In the genomic region with DNA sequence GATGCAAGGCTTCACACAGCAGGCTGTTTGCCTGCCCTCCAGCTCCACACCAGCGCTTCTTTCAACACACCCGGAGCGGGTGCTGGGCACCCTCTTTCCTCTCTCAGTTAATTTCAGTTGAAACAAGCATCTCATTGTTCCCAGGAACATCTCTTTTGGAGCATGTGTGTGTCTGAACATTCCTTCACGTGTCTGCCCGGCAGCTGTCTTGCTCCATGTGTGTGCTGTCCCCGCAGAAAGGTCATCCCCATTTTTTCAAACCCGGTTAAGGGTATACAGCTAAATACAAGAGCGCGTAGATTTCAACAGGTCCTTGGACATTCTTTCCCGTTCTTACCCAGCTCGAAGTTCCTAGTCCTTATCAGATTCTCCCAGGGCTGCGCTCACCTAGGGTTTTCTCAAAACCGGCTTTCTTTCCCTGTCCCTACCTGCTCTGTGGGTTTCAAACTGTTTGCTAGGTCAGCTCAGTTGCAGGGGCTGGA, we compare ENCODE assay signal across 9 mouse cellular contexts.
DNase-seq lines count a peak whose midpoint lies in the region; ATAC-seq and TF ChIP-seq lines count a peak whose summit lies in the region.
"Had no signal": no experiment of that assay in that cellular context is flagged by ENCODE, and none has a peak within 500 bp of the region (broad histone marks: within the 10 kb centered on the region; RNA-seq: fewer than 3 reads in every experiment).

No protein-coding gene starts in this region.

- no peak for ATAC-seq in forebrain, embryonic 16.5 days
- ATAC-seq in midbrain, embryonic 11.5 days (ENCODE audit: low FRiP score): peak; percentile 50; the same call in 1 of the 2 replicates
- ATAC-seq in limb, embryonic 13.5 days (ENCODE audit: low FRiP score, low read depth): 0 out of 2 replicates have a peak, but pooled peaks have one; percentile 60
- ATAC-seq in stomach, postnatal 0 days (ENCODE audit: low FRiP score, low TSS enrichment): peak; percentile 57; the same call in 1 of the 2 replicates

- peak; percentile 19 for DNase-seq in forebrain, embryonic 10.5 days (ENCODE audit: extremely low spot score, low spot score)
- peak; percentile 85 for DNase-seq in midbrain, embryonic 11.5 days (ENCODE audit: low spot score, missing footprints)
- DNase-seq in midbrain, embryonic 10.5 days (ENCODE audit: low spot score): no peak
- peak; percentile 18 for DNase-seq in stomach, postnatal 0 days (ENCODE audit: low spot score)
- DNase-seq in right cerebral cortex, adult 2 months (ENCODE audit: low spot score in 2 of 2): no peak
- no peak for DNase-seq in spleen, adult 12 weeks (ENCODE audit: low spot score)
- DNase-seq: kidney, postnatal 4 days had no signal

- H3K36me3 ChIP-seq in forebrain, embryonic 10.5 days (replicated peaks): no peaks in the 10 kb centered on the region
- H3K36me3 ChIP-seq in forebrain, embryonic 16.5 days (ENCODE audit: control insufficient read depth, insufficient read depth): no peaks in the 10 kb centered on the region
- no peaks in the 10 kb centered on the region for H3K36me3 ChIP-seq in midbrain, embryonic 11.5 days (ENCODE audit: control insufficient read depth, insufficient read depth, low read length)
- no peaks in the 10 kb centered on the region for H3K36me3 ChIP-seq in midbrain, embryonic 10.5 days
- H3K36me3 ChIP-seq in limb, embryonic 13.5 days: no peaks in the 10 kb centered on the region
- no peaks in the 10 kb centered on the region for H3K36me3 ChIP-seq in stomach, postnatal 0 days (ENCODE audit: control insufficient read depth, insufficient read depth, low read length)

- no peak for TF ChIP-seq CTCF in stomach, postnatal 0 days (IDR thresholded peaks at IDR 0.05; ENCODE audit: low read depth)

- H3K4me2 ChIP-seq in forebrain, embryonic 16.5 days (ENCODE audit: low read length): no peak overlapping the region
- no peak overlapping the region; the same call in 1 of the 2 replicates for H3K4me2 ChIP-seq in midbrain, embryonic 11.5 days
- no peak overlapping the region; the same call in 1 of the 2 replicates for H3K4me2 ChIP-seq in limb, embryonic 13.5 days (replicated peaks)
- H3K4me2 ChIP-seq in stomach, postnatal 0 days (replicated peaks; ENCODE audit: low read depth): no peak overlapping the region; the same call in 1 of the 2 replicates

- no peaks in the 10 kb centered on the region for H3K9me3 ChIP-seq in forebrain, embryonic 10.5 days
- H3K9me3 ChIP-seq in forebrain, embryonic 16.5 days (ENCODE audit: control insufficient read depth, low read length): no peaks in the 10 kb centered on the region
- H3K9me3 ChIP-seq in midbrain, embryonic 11.5 days (ENCODE audit: control insufficient read depth, low read length): no peaks in the 10 kb centered on the region
- H3K9me3 ChIP-seq in midbrain, embryonic 10.5 days (replicated peaks): no peaks in the 10 kb centered on the region
- no peaks in the 10 kb centered on the region for H3K9me3 ChIP-seq in limb, embryonic 13.5 days
- no peaks in the 10 kb centered on the region for H3K9me3 ChIP-seq in stomach, postnatal 0 days (ENCODE audit: control insufficient read depth, low read length)

- 0 out of 2 replicates have a peak overlapping the region, but pooled peaks have one; percentile 6 for H3K4me3 ChIP-seq in forebrain, embryonic 10.5 days
- H3K4me3 ChIP-seq in forebrain, embryonic 16.5 days (replicated peaks; ENCODE audit: low read length): no peak overlapping the region
- no peak overlapping the region for H3K4me3 ChIP-seq in midbrain, embryonic 11.5 days (ENCODE audit: low read depth, low read length)
- H3K4me3 ChIP-seq in midbrain, embryonic 10.5 days: no peak overlapping the region
- H3K4me3 ChIP-seq in limb, embryonic 13.5 days: no peak overlapping the region
- 0 out of 2 replicates have a peak overlapping the region, but pooled peaks have one; percentile 8 for H3K4me3 ChIP-seq in stomach, postnatal 0 days (ENCODE audit: low read depth, low read length)

- 21% methylated on average over 13 of the region's 13 CpGs for WGBS in forebrain, embryonic 10.5 days
- 20% methylated on average over 13 of the region's 13 CpGs for WGBS in forebrain, embryonic 16.5 days
- 18% methylated on average over 13 of the region's 13 CpGs for WGBS in midbrain, embryonic 11.5 days
- 22% methylated on average over 13 of the region's 13 CpGs for WGBS in midbrain, embryonic 10.5 days
- WGBS in limb, embryonic 13.5 days: 26% methylated on average over 13 of the region's 13 CpGs
- WGBS in stomach, postnatal 0 days: 20% methylated on average over 13 of the region's 13 CpGs

- H3K27ac ChIP-seq in forebrain, embryonic 10.5 days: 0 out of 2 replicates have a peak overlapping the region, but pooled peaks have one; percentile 40
- no peak overlapping the region for H3K27ac ChIP-seq in forebrain, embryonic 16.5 days (ENCODE audit: low read length)
- no peak overlapping the region for H3K27ac ChIP-seq in midbrain, embryonic 11.5 days (ENCODE audit: low read depth, low read length)
- no peak overlapping the region for H3K27ac ChIP-seq in midbrain, embryonic 10.5 days (replicated peaks)
- no peak overlapping the region for H3K27ac ChIP-seq in limb, embryonic 13.5 days
- no peak overlapping the region for H3K27ac ChIP-seq in stomach, postnatal 0 days (replicated peaks)

- H3K4me1 ChIP-seq in forebrain, embryonic 10.5 days: peaks cover 15% of the 10 kb centered on the region
- 0 out of 2 replicates have a peak, but pooled peaks cover 5% of the 10 kb centered on the region for H3K4me1 ChIP-seq in forebrain, embryonic 16.5 days (replicated peaks; ENCODE audit: control insufficient read depth, insufficient read depth, low read length)
- H3K4me1 ChIP-seq in midbrain, embryonic 11.5 days (ENCODE audit: control insufficient read depth, insufficient read depth, low read length): no peaks in the 10 kb centered on the region
- peaks cover 13% of the 10 kb centered on the region for H3K4me1 ChIP-seq in midbrain, embryonic 10.5 days
- H3K4me1 ChIP-seq in limb, embryonic 13.5 days: peaks cover 40% of the 10 kb centered on the region
- peaks cover 2% of the 10 kb centered on the region; the same call in 1 of the 2 replicates for H3K4me1 ChIP-seq in stomach, postnatal 0 days (replicated peaks; ENCODE audit: control insufficient read depth, insufficient read depth)

- H3K9ac ChIP-seq in forebrain, embryonic 16.5 days (replicated peaks; ENCODE audit: low read depth, low read length): no peak overlapping the region
- no peak overlapping the region for H3K9ac ChIP-seq in midbrain, embryonic 11.5 days (ENCODE audit: low read length)
- H3K9ac ChIP-seq in limb, embryonic 13.5 days: no peak overlapping the region
- H3K9ac ChIP-seq in stomach, postnatal 0 days (ENCODE audit: low read length): no peak overlapping the region

- no peaks in the 10 kb centered on the region for H3K27me3 ChIP-seq in forebrain, embryonic 10.5 days (ENCODE audit: poor library complexity, severe bottlenecking)
- no peaks in the 10 kb centered on the region for H3K27me3 ChIP-seq in forebrain, embryonic 16.5 days (replicated peaks; ENCODE audit: control insufficient read depth, insufficient read depth, low read length)
- no peaks in the 10 kb centered on the region for H3K27me3 ChIP-seq in midbrain, embryonic 11.5 days (ENCODE audit: control insufficient read depth, insufficient read depth, low read length)
- H3K27me3 ChIP-seq in midbrain, embryonic 10.5 days (ENCODE audit: low read depth, poor library complexity, severe bottlenecking): no peaks in the 10 kb centered on the region
- peaks cover 5% of the 10 kb centered on the region for H3K27me3 ChIP-seq in limb, embryonic 13.5 days
- no peaks in the 10 kb centered on the region for H3K27me3 ChIP-seq in stomach, postnatal 0 days (ENCODE audit: control insufficient read depth, insufficient read depth, low read length)

- no peak for TF ChIP-seq EP300 in stomach, postnatal 0 days (optimal IDR thresholded peaks at IDR 0.05)

Comparison
In these comparisons a context has a peak if more than half of its experiments do, and no peak if none do; other contexts are left out.
1. DNase-seq: peak in forebrain, embryonic 10.5 days (single experiment), midbrain, embryonic 11.5 days (single experiment) and stomach, postnatal 0 days (single experiment); none in midbrain, embryonic 10.5 days (single experiment), right cerebral cortex, adult 2 months (0 of 2) and spleen, adult 12 weeks (single experiment).
2. H3K4me3 ChIP-seq: peak in forebrain, embryonic 10.5 days (single experiment) and stomach, postnatal 0 days (single experiment); none in forebrain, embryonic 16.5 days (single experiment), midbrain, embryonic 11.5 days (single experiment), midbrain, embryonic 10.5 days (single experiment) and limb, embryonic 13.5 days (single experiment).